Mouse (Mus musculus) neural tube, embryonic 15.5 days (tissue): ENCODE measurements around the gene Rictor. TPM values are rescaled to one million over a fixed set of nuclear protein-coding genes. Genes with fewer than 3 reads are reported as not detected.
"Not testable (repeated sequence)": the region's sequence is repeated elsewhere in the genome, so short reads cannot be mapped to it uniquely, and the experiment has no call there.

Experiments
- ATAC-seq: fragments of 200-750 bp; cut with Nextera tagmentation; 2 replicates; pipeline ENCODE4 v1.8.0; 2017; ENCODE audit warnings: mild to moderate bottlenecking, moderate TSS enrichment, moderate library complexity; ENCODE audit not compliant: low FRiP score
- H3K27ac ChIP-seq: fragments of 300-500 bp; sonication (generic); replicated peaks from 2 replicates; pipeline ENCODE4 v1.5.1; 2015; ENCODE audit warnings: mild to moderate bottlenecking, inconsistent platforms
- H3K27me3 ChIP-seq: fragments of 300-500 bp; sonication (generic); replicated peaks from 2 replicates; pipeline ENCODE4 v1.6.1; 2015; ENCODE audit warnings: inconsistent platforms
- H3K36me3 ChIP-seq: fragments of 300-500 bp; sonication (generic); 2 replicates; pipeline ENCODE4 v1.6.1; 2015; ENCODE audit warnings: inconsistent platforms
- H3K4me1 ChIP-seq: fragments of 300-500 bp; sonication (generic); 2 replicates; pipeline ENCODE4 v1.6.1; 2015; ENCODE audit warnings: inconsistent platforms
- H3K4me2 ChIP-seq: fragments of 300-500 bp; sonication (generic); 2 replicates; pipeline ENCODE4 v1.6.1; 2015; ENCODE audit warnings: inconsistent platforms, mild to moderate bottlenecking, moderate library complexity
- H3K4me3 ChIP-seq: fragments of 300-500 bp; sonication (generic); replicated peaks from 2 replicates; pipeline ENCODE4 v1.5.1; 2015; ENCODE audit warnings: mild to moderate bottlenecking, inconsistent platforms
- H3K9ac ChIP-seq: fragments of 300-500 bp; sonication (generic); replicated peaks from 2 replicates; pipeline ENCODE4 v1.6.1; 2015; ENCODE audit warnings: mild to moderate bottlenecking, inconsistent platforms
- H3K9me3 ChIP-seq: fragments of 300-500 bp; sonication (generic); replicated peaks from 2 replicates; pipeline ENCODE4 v1.6.1; 2016; ENCODE audit warnings: inconsistent platforms
- WGBS: fragments of 180-500 bp; shearing (Covaris S2); methylation state at CpG from one replicate; pipeline ENCODE4 v1.1.7; 2015; ENCODE audit warnings: mixed read lengths; 5-methylcytosine and 5-hydroxymethylcytosine counted together
- polyA plus RNA-seq: library from polyadenylated mRNA; unstranded; fragments of >200 nt; fragmentation: Nextera tagmentation; extraction: Ambion mirVana; gene quantifications from 2 replicates; pipeline ENCODE4 v1.2.1, GENCODE M21; 2015

The Rictor gene
- polyA plus RNA-seq, 1 experiment from 2014 or later = 52.6 TPM

- Histone ChIP-seq H3K4me1 (no peaks in the 10 kb centered on the region), H3K9me3 (no peaks in the 10 kb centered on the region), H3K36me3 (peaks cover 18% of the 10 kb centered on the region), H3K27me3 (no peaks in the 10 kb centered on the region), H3K4me2 (no peak overlapping the region), H3K27ac (no peak overlapping the region), H3K4me3 (no peak overlapping the region), H3K9ac (no peak overlapping the region)
- ATAC-seq = no peak
- 78% methylated on average over 13 of the region's 13 CpGs for WGBS
Measured at GRCm38 (mm10) chr15:6742337-6743025, 34.3 kb downstream of the Rictor start.

GRCm38 (mm10) chr15:6743723-6744122 lies 35.5 kb downstream of the Rictor start:
- H3K4me2 ChIP-seq = no peak overlapping the region
- no peaks in the 10 kb centered on the region for H3K4me1 ChIP-seq
- H3K9ac ChIP-seq = no peak overlapping the region
- H3K36me3 ChIP-seq = peaks cover 16% of the 10 kb centered on the region
- no peak overlapping the region for H3K27ac ChIP-seq
- 44% methylated on average over 8 of the region's 8 CpGs for WGBS
- ATAC-seq = no peak
- no peak overlapping the region for H3K4me3 ChIP-seq
- no peaks in the 10 kb centered on the region for H3K27me3 ChIP-seq
- H3K9me3 ChIP-seq = no peaks in the 10 kb centered on the region

GRCm38 (mm10) chr15:6746301-6746983 lies 38.3 kb downstream of the Rictor start:
- WGBS = 69% methylated on average over 8 of the region's 8 CpGs
- ATAC-seq, H3K27ac ChIP-seq: not testable (repeated sequence)

GRCm38 (mm10) chr15:6747001-6747400 lies 38.8 kb downstream of the Rictor start:
- 92% methylated on average over 9 of the region's 9 CpGs for WGBS
- Histone ChIP-seq H3K9me3 (no peaks in the 10 kb centered on the region), H3K9ac (no peak overlapping the region), H3K4me2 (no peak overlapping the region), H3K4me1 (no peaks in the 10 kb centered on the region), H3K36me3 (peaks cover 8% of the 10 kb centered on the region), H3K4me3 (no peak overlapping the region), H3K27ac (no peak overlapping the region), H3K27me3 (no peaks in the 10 kb centered on the region)
- no peak for ATAC-seq

More at GRCm38 (mm10) chr15:6746301-6746983, 38.3 kb downstream of the Rictor start:
- H3K4me1 ChIP-seq, H3K36me3 ChIP-seq, H3K9ac ChIP-seq, H3K4me3 ChIP-seq, H3K4me2 ChIP-seq, H3K27me3 ChIP-seq, H3K9me3 ChIP-seq: not testable (repeated sequence)

- WGBS = 27% methylated on average over 2 of the region's 2 CpGs
- ATAC-seq = no peak
Measured at GRCm38 (mm10) chr15:6754400-6754799, 46.2 kb downstream of the Rictor start.

GRCm38 (mm10) chr15:6772265-6772664 lies 64.1 kb downstream of the Rictor start:
- peaks cover 71% of the 10 kb centered on the region for H3K36me3 ChIP-seq

More at GRCm38 (mm10) chr15:6754400-6754799, 46.2 kb downstream of the Rictor start:
- Histone ChIP-seq H3K27me3 (no peaks in the 10 kb centered on the region), H3K27ac (no peak overlapping the region), H3K36me3 (peaks cover 11% of the 10 kb centered on the region), H3K4me1 (no peaks in the 10 kb centered on the region), H3K9ac (no peak overlapping the region), H3K9me3 (no peaks in the 10 kb centered on the region), H3K4me3 (no peak overlapping the region), H3K4me2 (no peak overlapping the region)

GRCm38 (mm10) chr15:6786212-6786611 lies 78.0 kb downstream of the Rictor start:
- ATAC-seq = no peak
- Histone ChIP-seq H3K36me3 (peaks cover 72% of the 10 kb centered on the region), H3K9ac (no peak overlapping the region), H3K4me1 (no peaks in the 10 kb centered on the region), H3K9me3 (no peaks in the 10 kb centered on the region), H3K27me3 (no peaks in the 10 kb centered on the region), H3K27ac (no peak overlapping the region), H3K4me3 (no peak overlapping the region), H3K4me2 (no peak overlapping the region)
- WGBS = 96% methylated on average over 10 of the region's 10 CpGs

More at GRCm38 (mm10) chr15:6772265-6772664, 64.1 kb downstream of the Rictor start:
- Histone ChIP-seq H3K9ac (no peak overlapping the region), H3K27ac (no peak overlapping the region), H3K4me1 (no peaks in the 10 kb centered on the region), H3K27me3 (no peaks in the 10 kb centered on the region), H3K4me3 (no peak overlapping the region), H3K4me2 (no peak overlapping the region), H3K9me3 (no peaks in the 10 kb centered on the region)
- ATAC-seq = no peak
- WGBS = 87% methylated on average over 3 of the region's 3 CpGs

- H3K4me3 ChIP-seq = no peak overlapping the region
- no peak overlapping the region for H3K27ac ChIP-seq
- no peaks in the 10 kb centered on the region for H3K4me1 ChIP-seq
- H3K9me3 ChIP-seq = no peaks in the 10 kb centered on the region
- ATAC-seq = no peak
- no peak overlapping the region for H3K9ac ChIP-seq
- H3K36me3 ChIP-seq = peaks cover 73% of the 10 kb centered on the region
- WGBS = 95% methylated on average over 10 of the region's 10 CpGs
- H3K27me3 ChIP-seq = no peaks in the 10 kb centered on the region
- no peak overlapping the region for H3K4me2 ChIP-seq
Measured at GRCm38 (mm10) chr15:6787236-6787635, 79.1 kb downstream of the Rictor start.

- no peak for ATAC-seq
- Histone ChIP-seq H3K4me3 (no peak overlapping the region), H3K9ac (no peak overlapping the region), H3K9me3 (no peaks in the 10 kb centered on the region), H3K4me2 (no peak overlapping the region), H3K4me1 (no peaks in the 10 kb centered on the region), H3K27ac (no peak overlapping the region), H3K27me3 (no peaks in the 10 kb centered on the region), H3K36me3 (peaks cover 83% of the 10 kb centered on the region)
- WGBS = 95% methylated on average over 7 of the region's 7 CpGs
Measured at GRCm38 (mm10) chr15:6790011-6790410, 81.8 kb downstream of the Rictor start.

- no peaks in the 10 kb centered on the region for H3K27me3 ChIP-seq
- no peak overlapping the region for H3K4me3 ChIP-seq
- no peak overlapping the region for H3K27ac ChIP-seq
- WGBS = 87% methylated on average over 11 of the region's 11 CpGs
- no peak overlapping the region for H3K4me2 ChIP-seq
- no peaks in the 10 kb centered on the region for H3K4me1 ChIP-seq
- no peaks in the 10 kb centered on the region for H3K9me3 ChIP-seq
- H3K36me3 ChIP-seq = peaks cover 85% of the 10 kb centered on the region
- no peak overlapping the region for H3K9ac ChIP-seq
- ATAC-seq = no peak
Measured at GRCm38 (mm10) chr15:6791648-6792047, 83.5 kb downstream of the Rictor start.

- H3K27ac ChIP-seq = no peak overlapping the region
- no peak overlapping the region for H3K9ac ChIP-seq
- no peaks in the 10 kb centered on the region for H3K9me3 ChIP-seq
- H3K36me3 ChIP-seq = peaks cover 87% of the 10 kb centered on the region
- no peaks in the 10 kb centered on the region for H3K27me3 ChIP-seq
- H3K4me1 ChIP-seq = no peaks in the 10 kb centered on the region
- no peak overlapping the region for H3K4me3 ChIP-seq
- no peak overlapping the region for H3K4me2 ChIP-seq
- 81% methylated on average over 7 of the region's 7 CpGs for WGBS
- ATAC-seq = no peak
Measured at GRCm38 (mm10) chr15:6792846-6793245, 84.7 kb downstream of the Rictor start.

- H3K27ac ChIP-seq, H3K27me3 ChIP-seq, H3K4me1 ChIP-seq, ATAC-seq, H3K4me3 ChIP-seq, H3K9ac ChIP-seq, H3K4me2 ChIP-seq, H3K9me3 ChIP-seq: not testable (repeated sequence)
- peaks cover 29% of the 10 kb centered on the region for H3K36me3 ChIP-seq
- WGBS = 98% methylated on average over 8 of the region's 8 CpGs
Measured at GRCm38 (mm10) chr15:6801212-6801611, 93.0 kb downstream of the Rictor start.
